Mouse (Mus musculus) forebrain, embryonic 12.5 days (tissue): ENCODE results near the gene Nav2. TPM values are rescaled to one million over a fixed set of nuclear protein-coding genes. Genes with fewer than 3 reads are reported as not detected.

Source experiments
- ATAC-seq: fragments of 200-750 bp; cut with Nextera tagmentation; 2 replicates; pipeline ENCODE4 v1.8.0; 2017; ENCODE audit warnings: moderate TSS enrichment; ENCODE audit not compliant: low FRiP score
- H3K27ac ChIP-seq: fragments of 300-500 bp; sonication (generic); 2 replicates; pipeline ENCODE4 v1.5.1; 2016; ENCODE audit warnings: mild to moderate bottlenecking
- H3K27me3 ChIP-seq: fragments of 300-500 bp; sonication (generic); 2 replicates; pipeline ENCODE4 v1.6.1; 2016; ENCODE audit warnings: mild to moderate bottlenecking
- H3K36me3 ChIP-seq: fragments of 300-500 bp; sonication (generic); replicated peaks from 2 replicates; pipeline ENCODE4 v1.6.1; 2016; ENCODE audit warnings: mild to moderate bottlenecking
- H3K4me1 ChIP-seq: fragments of 300-500 bp; sonication (generic); 2 replicates; pipeline ENCODE4 v1.6.1; 2016
- H3K4me2 ChIP-seq: fragments of 300-500 bp; sonication (generic); 2 replicates; pipeline ENCODE4 v1.6.1; 2016; ENCODE audit warnings: mild to moderate bottlenecking, moderate library complexity
- H3K4me3 ChIP-seq: fragments of 300-500 bp; sonication (generic); replicated peaks from 2 replicates; pipeline ENCODE4 v1.5.1; 2016; ENCODE audit warnings: mild to moderate bottlenecking
- H3K9ac ChIP-seq: fragments of 300-500 bp; sonication (generic); 2 replicates; pipeline ENCODE4 v1.6.1; 2016; ENCODE audit warnings: mild to moderate bottlenecking
- H3K9me3 ChIP-seq: fragments of 300-500 bp; sonication (generic); 2 replicates; pipeline ENCODE4 v1.6.1; 2016
- WGBS: fragments of 180-500 bp; shearing (Covaris S2); methylation state at CpG from one replicate; pipeline ENCODE4 v1.1.7; 2016; 5-methylcytosine and 5-hydroxymethylcytosine counted together
- polyA plus RNA-seq: library from polyadenylated mRNA; unstranded; fragments of >200 nt; fragmentation: Nextera tagmentation; extraction: Ambion mirVana; gene quantifications from 2 replicates; pipeline ENCODE4 v1.2.1, GENCODE M21; 2016

Gene Nav2
- polyA plus RNA-seq, 1 experiment from 2014 or later, result 10.9 TPM

GRCm38 (mm10) chr7:49415131-49415530 is 506.6 kb downstream of the Nav2 start:
- Histone ChIP-seq H3K9me3 (no peaks in the 10 kb centered on the region; the same call in 1 of the 2 replicates), H3K27me3 (peaks cover 12% of the 10 kb centered on the region), H3K36me3 (no peaks in the 10 kb centered on the region), H3K4me1 (no peaks in the 10 kb centered on the region), H3K4me2 (no peak overlapping the region), H3K27ac (no peak overlapping the region), H3K4me3 (no peak overlapping the region), H3K9ac (no peak overlapping the region)
- ATAC-seq, result no peak
- WGBS, result 85% methylated on average over 7 of the region's 7 CpGs

- H3K4me1 ChIP-seq, result no peaks in the 10 kb centered on the region
- WGBS, result 92% methylated on average over 12 of the region's 12 CpGs
- H3K36me3 ChIP-seq, result no peaks in the 10 kb centered on the region
- H3K9ac ChIP-seq, result no peak overlapping the region
- no peak overlapping the region for H3K4me3 ChIP-seq
- H3K27ac ChIP-seq, result no peak overlapping the region
- no peaks in the 10 kb centered on the region; the same call in 1 of the 2 replicates for H3K9me3 ChIP-seq
- peaks cover 9% of the 10 kb centered on the region; the same call in 1 of the 2 replicates for H3K27me3 ChIP-seq
- no peak for ATAC-seq
- no peak overlapping the region for H3K4me2 ChIP-seq
Observed at GRCm38 (mm10) chr7:49415716-49416115, 507.2 kb downstream of the Nav2 start.

GRCm38 (mm10) chr7:49418841-49419240 is 510.3 kb downstream of the Nav2 start:
- 86% methylated on average over 13 of the region's 13 CpGs for WGBS
- Histone ChIP-seq H3K4me3 (no peak overlapping the region), H3K9me3 (no peaks in the 10 kb centered on the region), H3K4me1 (no peaks in the 10 kb centered on the region), H3K36me3 (no peaks in the 10 kb centered on the region), H3K27me3 (peaks cover 2% of the 10 kb centered on the region; the same call in 1 of the 2 replicates), H3K27ac (no peak overlapping the region), H3K9ac (no peak overlapping the region), H3K4me2 (no peak overlapping the region)
- no peak for ATAC-seq

DNA sequence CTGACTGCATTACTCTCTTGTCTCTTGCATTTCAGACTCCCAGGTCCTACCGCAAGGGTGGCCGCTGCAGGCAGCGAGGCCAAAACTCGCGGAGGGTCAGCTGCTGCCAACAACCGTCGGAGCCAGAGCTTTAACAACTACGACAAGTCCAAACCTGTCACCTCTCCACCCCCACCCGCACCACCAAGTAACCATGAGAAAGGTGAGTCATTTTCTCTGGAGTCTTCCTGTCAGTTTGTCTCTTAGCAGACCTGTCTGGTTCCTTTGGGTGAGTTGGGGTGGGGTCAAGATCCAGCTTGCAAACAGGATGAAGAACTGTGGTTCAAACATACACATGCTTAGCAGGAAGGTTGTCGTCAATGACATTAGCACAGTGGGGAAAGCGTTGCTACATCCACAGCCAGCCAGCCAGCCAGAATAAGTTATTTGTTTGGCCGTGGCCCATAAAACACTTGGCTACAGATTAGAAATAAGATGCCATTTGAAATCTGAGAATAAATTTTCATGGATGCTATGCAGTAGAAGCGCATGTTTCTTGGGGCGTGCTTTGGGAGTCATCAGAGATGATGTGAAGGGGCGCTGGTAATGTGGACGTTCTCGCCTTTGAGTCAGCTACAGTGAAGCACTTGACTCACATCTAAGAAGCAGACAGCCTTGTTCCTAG is 511.8 kb downstream of the Nav2 start:
- WGBS, result 94% methylated on average over 17 of the region's 17 CpGs
- no peak overlapping the region for H3K27ac ChIP-seq
- no peak overlapping the region for H3K4me3 ChIP-seq
- H3K36me3 ChIP-seq, result no peaks in the 10 kb centered on the region
- H3K9ac ChIP-seq, result no peak overlapping the region
- H3K4me1 ChIP-seq, result no peaks in the 10 kb centered on the region
- H3K4me2 ChIP-seq, result no peak overlapping the region
- H3K9me3 ChIP-seq, result no peaks in the 10 kb centered on the region
- no peak for ATAC-seq
- H3K27me3 ChIP-seq, result no peaks in the 10 kb centered on the region

- Histone ChIP-seq H3K9me3 (no peaks in the 10 kb centered on the region), H3K36me3 (no peaks in the 10 kb centered on the region), H3K27ac (no peak overlapping the region), H3K9ac (no peak overlapping the region), H3K4me1 (peaks cover 3% of the 10 kb centered on the region; the same call in 1 of the 2 replicates), H3K4me2 (no peak overlapping the region), H3K27me3 (no peaks in the 10 kb centered on the region), H3K4me3 (no peak overlapping the region)
- no peak for ATAC-seq
- 71% methylated on average over 4 of the region's 4 CpGs for WGBS
Observed at GRCm38 (mm10) chr7:49421261-49421660, 512.7 kb downstream of the Nav2 start.

DNA sequence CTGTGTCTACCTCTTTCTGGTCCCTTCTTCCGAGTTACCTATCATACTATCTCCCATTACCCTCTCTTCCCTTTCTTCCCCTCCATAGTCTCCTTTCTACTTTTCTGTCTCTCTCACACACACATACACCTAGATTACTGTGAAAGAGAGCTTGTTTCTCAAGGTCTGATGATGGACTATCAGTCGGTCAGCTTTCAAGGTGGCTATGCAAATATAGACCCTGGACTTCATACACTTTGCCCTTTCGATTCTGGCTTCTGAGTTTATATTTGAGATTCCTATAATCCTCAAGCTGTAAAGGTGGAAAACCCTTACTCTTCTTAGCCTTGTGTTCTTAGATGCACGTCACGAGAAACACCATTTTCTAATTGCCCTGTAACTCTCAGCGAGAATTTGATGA is 515.4 kb downstream of the Nav2 start:
- Histone ChIP-seq H3K9me3 (no peaks in the 10 kb centered on the region), H3K27me3 (no peaks in the 10 kb centered on the region), H3K4me1 (peaks cover 4% of the 10 kb centered on the region), H3K4me3 (no peak overlapping the region), H3K9ac (no peak overlapping the region), H3K4me2 (no peak overlapping the region), H3K36me3 (no peaks in the 10 kb centered on the region), H3K27ac (no peak overlapping the region)
- no peak for ATAC-seq
- WGBS, result 88% methylated on average over 6 of the region's 6 CpGs

GRCm38 (mm10) chr7:49426060-49426459 is 517.5 kb downstream of the Nav2 start:
- Histone ChIP-seq H3K9ac (no peak overlapping the region), H3K27me3 (no peaks in the 10 kb centered on the region), H3K4me3 (no peak overlapping the region), H3K27ac (no peak overlapping the region), H3K36me3 (no peaks in the 10 kb centered on the region), H3K4me2 (no peak overlapping the region), H3K4me1 (peaks cover 7% of the 10 kb centered on the region), H3K9me3 (no peaks in the 10 kb centered on the region)
- ATAC-seq, result no peak; the same call in 1 of the 2 replicates
- 42% methylated on average over 4 of the region's 4 CpGs for WGBS

DNA sequence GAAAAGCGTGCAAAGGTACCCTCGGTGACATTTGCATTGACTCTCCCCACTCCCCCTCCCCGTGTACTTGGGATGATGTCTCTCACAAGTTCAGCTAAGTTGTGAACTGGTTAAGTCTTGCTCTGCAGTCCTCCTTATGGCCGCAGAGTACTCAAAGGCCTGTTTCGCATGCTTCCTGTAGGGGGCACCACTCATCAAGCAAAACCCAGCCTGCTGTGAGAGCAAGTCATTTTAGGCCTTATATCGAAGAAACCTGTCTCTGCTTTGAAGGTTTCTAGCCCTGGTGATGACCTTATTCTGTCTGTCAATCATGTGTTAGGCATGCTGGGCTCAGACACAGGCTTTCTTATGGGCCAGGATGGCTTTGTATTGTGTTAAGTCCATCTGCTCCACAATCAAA is 519.3 kb downstream of the Nav2 start:
- no peak for ATAC-seq
- H3K27ac ChIP-seq, result no peak overlapping the region
- WGBS, result 57% methylated on average over 6 of the region's 6 CpGs
- no peaks in the 10 kb centered on the region for H3K36me3 ChIP-seq
- H3K27me3 ChIP-seq, result no peaks in the 10 kb centered on the region
- no peaks in the 10 kb centered on the region for H3K9me3 ChIP-seq
- no peak overlapping the region for H3K9ac ChIP-seq
- no peak overlapping the region for H3K4me3 ChIP-seq
- H3K4me1 ChIP-seq, result peaks cover 7% of the 10 kb centered on the region
- H3K4me2 ChIP-seq, result no peak overlapping the region

- no peaks in the 10 kb centered on the region for H3K9me3 ChIP-seq
- no peak overlapping the region for H3K4me3 ChIP-seq
- 67% methylated on average over 5 of the region's 5 CpGs for WGBS
- H3K9ac ChIP-seq, result no peak overlapping the region
- no peaks in the 10 kb centered on the region for H3K27me3 ChIP-seq
- peaks cover 7% of the 10 kb centered on the region for H3K4me1 ChIP-seq
- ATAC-seq, result peak; percentile 74
- H3K36me3 ChIP-seq, result no peaks in the 10 kb centered on the region
- H3K27ac ChIP-seq, result no peak overlapping the region
- no peak overlapping the region for H3K4me2 ChIP-seq
Observed at GRCm38 (mm10) chr7:49428947-49429346, 520.4 kb downstream of the Nav2 start.

DNA sequence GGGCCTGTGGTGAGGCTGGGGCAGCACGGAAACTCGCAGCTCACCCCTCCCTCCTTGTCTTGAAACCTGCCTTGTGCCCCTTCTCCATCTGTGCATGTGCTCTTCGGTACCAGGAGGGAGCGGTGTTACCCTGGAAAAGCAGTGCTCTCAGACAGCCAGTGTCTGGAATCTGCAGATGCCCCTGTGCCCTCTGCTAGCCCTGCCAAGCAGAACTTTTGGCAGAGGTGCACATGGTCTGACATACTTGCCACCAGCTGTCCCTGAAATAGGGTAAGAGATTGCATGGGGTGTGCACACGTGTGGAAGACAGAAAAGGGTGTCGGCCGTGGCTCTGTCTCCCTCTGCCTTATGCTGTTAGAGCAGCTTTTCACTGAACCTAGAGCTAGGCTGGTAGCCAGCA is 522.3 kb downstream of the Nav2 start:
- no peaks in the 10 kb centered on the region for H3K9me3 ChIP-seq

GRCm38 (mm10) chr7:49433945-49434344 is 525.4 kb downstream of the Nav2 start:
- H3K9me3 ChIP-seq, result no peaks in the 10 kb centered on the region
- no peak for ATAC-seq

More for the DNA sequence above, 522.3 kb downstream of the Nav2 start:
- no peak for ATAC-seq
- Histone ChIP-seq H3K27me3 (no peaks in the 10 kb centered on the region), H3K4me2 (no peak overlapping the region), H3K4me1 (peaks cover 4% of the 10 kb centered on the region), H3K27ac (no peak overlapping the region), H3K4me3 (no peak overlapping the region), H3K36me3 (no peaks in the 10 kb centered on the region), H3K9ac (no peak overlapping the region)
- WGBS, result 85% methylated on average over 7 of the region's 7 CpGs

GRCm38 (mm10) chr7:49436492-49436891 is 528.0 kb downstream of the Nav2 start:
- Histone ChIP-seq H3K27ac (no peak overlapping the region), H3K4me1 (peaks cover 5% of the 10 kb centered on the region; the same call in 1 of the 2 replicates), H3K4me3 (no peak overlapping the region), H3K4me2 (no peak overlapping the region), H3K36me3 (no peaks in the 10 kb centered on the region), H3K27me3 (no peaks in the 10 kb centered on the region), H3K9me3 (no peaks in the 10 kb centered on the region), H3K9ac (no peak overlapping the region)
- WGBS, result 78% methylated on average over 7 of the region's 7 CpGs
- ATAC-seq, result no peak

More at GRCm38 (mm10) chr7:49433945-49434344, 525.4 kb downstream of the Nav2 start:
- Histone ChIP-seq H3K27ac (no peak overlapping the region), H3K27me3 (no peaks in the 10 kb centered on the region), H3K4me2 (no peak overlapping the region), H3K4me3 (no peak overlapping the region), H3K9ac (no peak overlapping the region), H3K4me1 (peaks cover 7% of the 10 kb centered on the region; the same call in 1 of the 2 replicates), H3K36me3 (no peaks in the 10 kb centered on the region)

GRCm38 (mm10) chr7:49437901-49438300 is 529.4 kb downstream of the Nav2 start:
- Histone ChIP-seq H3K4me3 (no peak overlapping the region), H3K27ac (no peak overlapping the region), H3K9ac (no peak overlapping the region), H3K9me3 (no peaks in the 10 kb centered on the region), H3K27me3 (no peaks in the 10 kb centered on the region), H3K4me1 (peaks cover 5% of the 10 kb centered on the region; the same call in 1 of the 2 replicates), H3K4me2 (no peak overlapping the region), H3K36me3 (no peaks in the 10 kb centered on the region)
- no peak for ATAC-seq
- 38% methylated on average over 11 of the region's 11 CpGs for WGBS
